Mouse (Mus musculus) testis, adult 2 months (tissue): ENCODE measurements around the gene Mrps16. TPM values are rescaled to one million over a fixed set of nuclear protein-coding genes. Genes with fewer than 3 reads are reported as not detected.

Experiments
- H3K27ac ChIP-seq: fragments of 200-500 bp; 2 replicates; pipeline ENCODE4 v1.5.1; 2012; ENCODE audit warnings: low read depth, low read length; ENCODE audit not compliant: control insufficient read depth, insufficient read depth
- H3K27me3 ChIP-seq: fragments of 200-500 bp; 2 replicates; pipeline ENCODE4 v1.6.1; 2012; ENCODE audit warnings: mild to moderate bottlenecking, low read length, moderate library complexity; ENCODE audit not compliant: control insufficient read depth, insufficient read depth
- H3K36me3 ChIP-seq: fragments of 200-500 bp; 2 replicates; pipeline ENCODE4 v1.6.1; 2012; ENCODE audit warnings: mild to moderate bottlenecking, low read length; ENCODE audit not compliant: control insufficient read depth, insufficient read depth
- H3K4me1 ChIP-seq: fragments of 200-500 bp; 2 replicates; pipeline ENCODE4 v1.6.1; 2012; ENCODE audit warnings: low read length; ENCODE audit not compliant: control insufficient read depth, insufficient read depth
- H3K4me3 ChIP-seq: fragments of 200-500 bp; 2 replicates; pipeline ENCODE4 v1.5.1; 2012; ENCODE audit warnings: low read depth, mild to moderate bottlenecking, low read length, moderate library complexity, mixed read lengths; ENCODE audit not compliant: control insufficient read depth
- CTCF ChIP-seq: fragments of 200-500 bp; IDR thresholded peaks from 2 replicates; pipeline ENCODE4 v1.5.1; 2012; ENCODE audit warnings: low read depth, mild to moderate bottlenecking, inconsistent platforms, low read length, moderate library complexity; ENCODE audit not compliant: control insufficient read depth, insufficient read depth, insufficient replicate concordance
- POLR2A ChIP-seq: fragments of 200-500 bp; IDR thresholded peaks from 2 replicates; pipeline ENCODE4 v1.6.1; 2012; ENCODE audit warnings: low read depth, mild to moderate bottlenecking, inconsistent platforms, low read length, moderate library complexity; ENCODE audit not compliant: control insufficient read depth
- polyA plus RNA-seq: library from polyadenylated mRNA; depleted of rRNA; stranded (reverse); fragments of >200 nt; gene quantifications from 2 replicates; pipeline ENCODE4 v1.2.3, GENCODE M21; 2012

Mrps16 gene
- polyA plus RNA-seq, 1 experiment, result 14.2 TPM

- TF ChIP-seq CTCF (no peak), POLR2A (no peak)
- no peaks in the 10 kb centered on the region for H3K27me3 ChIP-seq
- H3K27ac ChIP-seq, result no peak overlapping the region
- H3K4me3 ChIP-seq, result no peak overlapping the region
- H3K36me3 ChIP-seq, result no peaks in the 10 kb centered on the region; the same call in 1 of the 2 replicates
- no peaks in the 10 kb centered on the region for H3K4me1 ChIP-seq
Observed at GRCm38 (mm10) chr14:20422257-20422656, 28.8 kb upstream of the Mrps16 start.

- Histone ChIP-seq H3K4me3 (no peak overlapping the region), H3K4me1 (peaks cover 2% of the 10 kb centered on the region; the same call in 1 of the 2 replicates), H3K27me3 (no peaks in the 10 kb centered on the region), H3K36me3 (peaks cover 1% of the 10 kb centered on the region; the same call in 1 of the 2 replicates), H3K27ac (no peak overlapping the region)
- no peak for TF ChIP-seq POLR2A
- TF ChIP-seq CTCF, result peak; percentile 45; the same call in 1 of the 2 replicates
Observed at GRCm38 (mm10) chr14:20400071-20400470, 6.6 kb upstream of the Mrps16 start.

GRCm38 (mm10) chr14:20398864-20399263, 5.4 kb upstream of the Mrps16 start:
- Histone ChIP-seq H3K27ac (no peak overlapping the region), H3K27me3 (no peaks in the 10 kb centered on the region), H3K4me3 (no peak overlapping the region), H3K4me1 (no peaks in the 10 kb centered on the region), H3K36me3 (peaks cover 1% of the 10 kb centered on the region; the same call in 1 of the 2 replicates)
- TF ChIP-seq CTCF (peak; percentile 9; the same call in 1 of the 2 replicates), POLR2A (no peak)

GRCm38 (mm10) chr14:20397220-20397619, 3.8 kb upstream of the Mrps16 start:
- no peak for TF ChIP-seq POLR2A
- no peak for TF ChIP-seq CTCF
- H3K27me3 ChIP-seq, result no peaks in the 10 kb centered on the region
- no peak overlapping the region for H3K27ac ChIP-seq
- H3K4me3 ChIP-seq, result no peak overlapping the region
- H3K4me1 ChIP-seq, result peaks cover 3% of the 10 kb centered on the region
- peaks cover 1% of the 10 kb centered on the region; the same call in 1 of the 2 replicates for H3K36me3 ChIP-seq

GRCm38 (mm10) chr14:20392326-20392725, 1.1 kb downstream of the Mrps16 start:
- H3K27me3 ChIP-seq, result no peaks in the 10 kb centered on the region
- TF ChIP-seq POLR2A, result no peak
- TF ChIP-seq CTCF, result no peak
- no peaks in the 10 kb centered on the region for H3K36me3 ChIP-seq
- H3K4me3 ChIP-seq, result no peak overlapping the region
- no peak overlapping the region for H3K27ac ChIP-seq
- peaks cover 3% of the 10 kb centered on the region for H3K4me1 ChIP-seq

GRCm38 (mm10) chr14:20389446-20390079, 3.9 kb downstream of the Mrps16 start:
- no peaks in the 10 kb centered on the region for H3K27me3 ChIP-seq
- TF ChIP-seq POLR2A (no peak), CTCF (no peak)
- peak overlapping the region; percentile 99; the same call in 1 of the 2 replicates for H3K4me3 ChIP-seq
- no peak overlapping the region for H3K27ac ChIP-seq
- no peaks in the 10 kb centered on the region for H3K36me3 ChIP-seq
- peaks cover 3% of the 10 kb centered on the region for H3K4me1 ChIP-seq

GRCm38 (mm10) chr14:20388441-20389129, 4.8 kb downstream of the Mrps16 start, which contains the start of gene Dnajc9:
TSS of gene Dnajc9 (minus strand) at chr14:20388910.
- Histone ChIP-seq H3K4me3 (peak within 1 kb of the TSS; percentile 99), H3K36me3 (no peaks in the 10 kb centered on the region), H3K27me3 (no peaks in the 10 kb centered on the region), H3K27ac (peak within 1 kb of the TSS; percentile 95), H3K4me1 (peaks cover under 1% of the 10 kb centered on the region)
- TF ChIP-seq POLR2A (peak; percentile 89), CTCF (no peak)
